Mouse (Mus musculus): ENCODE results near the gene Utrn. TPM values are rescaled to one million over a fixed set of nuclear protein-coding genes. Genes with fewer than 3 reads are reported as not detected.

Gene Utrn
- polyA plus RNA-seq, 1 experiment from 2014 or later, result 75.8 TPM

DNA sequence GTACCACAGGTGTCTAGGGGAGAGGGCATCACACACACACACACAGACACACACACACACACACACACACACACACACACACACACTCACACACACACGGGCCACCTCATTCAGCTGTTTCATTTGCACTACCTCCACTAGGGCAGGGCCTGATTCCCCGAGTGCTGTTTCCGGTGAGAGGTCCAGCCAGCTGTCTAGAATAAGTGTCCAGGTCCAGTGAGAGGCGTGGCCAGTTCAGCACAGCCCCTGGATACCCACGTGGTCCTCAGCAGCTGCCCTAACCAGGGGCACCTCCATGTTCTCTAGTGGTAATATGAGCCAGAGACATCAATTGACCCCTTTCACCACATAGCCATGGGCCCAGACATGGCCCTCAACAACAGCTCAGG is 35.0 kb upstream of the Utrn start:
- no peak; the same call in 1 of the 2 replicates for ATAC-seq (ENCODE audit: low read depth)
- Histone ChIP-seq H3K36me3 (ENCODE audit: control insufficient read depth, insufficient read depth, low read length) (no peaks in the 10 kb centered on the region), H3K27ac (ENCODE audit: low read length) (no peak overlapping the region), H3K9ac (ENCODE audit: low read length) (no peak overlapping the region), H3K4me2 (ENCODE audit: low read depth, low read length) (no peak overlapping the region), H3K4me1 (replicated peaks; ENCODE audit: control insufficient read depth, insufficient read depth, low read length) (no peaks in the 10 kb centered on the region), H3K27me3 (ENCODE audit: control insufficient read depth, insufficient read depth, low read depth, low read length) (no peaks in the 10 kb centered on the region), H3K4me3 (ENCODE audit: low read length) (no peak overlapping the region), H3K9me3 (ENCODE audit: control insufficient read depth, low read length) (no peaks in the 10 kb centered on the region)
- WGBS, result 47% methylated on average over 5 of the region's 5 CpGs

DNA sequence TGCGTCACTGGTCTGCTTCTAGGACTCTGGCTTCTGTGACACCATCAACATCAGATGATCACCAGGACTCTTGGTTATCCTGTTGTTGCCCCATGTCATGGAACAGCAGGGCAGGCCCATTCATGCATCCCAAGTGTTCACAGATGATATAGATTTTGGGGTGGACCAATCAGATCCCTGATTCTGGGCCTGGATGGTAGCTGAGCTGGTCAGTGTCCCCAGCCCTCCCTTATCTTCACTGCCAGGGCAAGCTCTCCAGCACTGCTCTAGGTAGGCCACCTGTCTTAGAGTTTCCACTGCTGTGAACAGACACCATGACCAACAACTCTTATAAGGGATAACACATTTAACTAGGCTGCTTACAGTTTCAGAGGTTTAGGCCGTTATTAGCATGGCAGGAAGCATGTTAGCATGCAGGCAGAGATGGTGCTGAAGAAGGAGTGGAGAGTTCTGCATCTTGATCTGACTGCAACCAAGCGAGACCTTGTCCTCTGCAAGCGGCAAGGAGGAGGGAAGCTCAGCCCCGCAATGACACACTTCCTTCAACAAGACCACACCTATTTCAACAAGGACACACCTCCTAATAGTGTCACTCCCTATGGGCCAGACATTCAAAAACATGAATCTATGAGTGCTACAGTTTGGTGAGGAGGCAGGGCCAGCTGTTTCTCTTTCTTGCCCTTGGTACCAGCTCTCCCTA is 34.4 kb upstream of the Utrn start:
- Histone ChIP-seq H3K4me3 (ENCODE audit: low read length) (no peak overlapping the region), H3K9ac (ENCODE audit: low read length) (no peak overlapping the region), H3K27ac (ENCODE audit: low read length) (no peak overlapping the region), H3K9me3 (ENCODE audit: control insufficient read depth, low read length) (no peaks in the 10 kb centered on the region), H3K4me2 (ENCODE audit: low read depth, low read length) (no peak overlapping the region), H3K27me3 (ENCODE audit: control insufficient read depth, insufficient read depth, low read depth, low read length) (no peaks in the 10 kb centered on the region), H3K4me1 (replicated peaks; ENCODE audit: control insufficient read depth, insufficient read depth, low read length) (no peaks in the 10 kb centered on the region), H3K36me3 (ENCODE audit: control insufficient read depth, insufficient read depth, low read length) (no peaks in the 10 kb centered on the region)
- ATAC-seq (ENCODE audit: low read depth), result no peak
- WGBS, result 75% methylated on average over 5 of the region's 5 CpGs

DNA sequence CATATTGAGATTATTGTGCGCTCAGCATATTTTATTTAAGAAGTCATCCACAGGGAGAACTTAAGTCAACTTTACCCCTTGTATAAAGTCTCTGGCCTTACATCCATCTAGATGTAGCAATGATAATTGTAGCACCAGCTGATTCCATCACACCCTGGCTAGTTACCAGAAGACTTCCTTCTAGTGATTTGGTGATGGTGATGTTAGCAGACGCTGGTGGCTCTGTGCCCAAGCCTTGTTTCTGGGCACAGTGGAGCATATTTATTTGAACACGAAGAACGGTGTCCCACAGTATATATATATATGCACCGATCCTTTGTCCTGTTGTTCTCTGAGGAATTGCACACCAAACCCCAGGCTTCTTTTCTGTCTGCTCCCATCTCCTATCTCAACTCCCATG is 30.7 kb upstream of the Utrn start:
- no peak for ATAC-seq (ENCODE audit: low read depth)
- whole genome bisulfite sequencing, result 75% methylated on average over 5 of the region's 5 CpGs
- H3K36me3 ChIP-seq (ENCODE audit: control insufficient read depth, insufficient read depth, low read length), result no peaks in the 10 kb centered on the region
- no peaks in the 10 kb centered on the region for H3K4me1 ChIP-seq (replicated peaks; ENCODE audit: control insufficient read depth, insufficient read depth, low read length)
- H3K9me3 ChIP-seq (ENCODE audit: control insufficient read depth, low read length), result no peaks in the 10 kb centered on the region
- H3K27ac ChIP-seq (ENCODE audit: low read length), result no peak overlapping the region
- H3K4me2 ChIP-seq (ENCODE audit: low read depth, low read length), result no peak overlapping the region
- no peak overlapping the region for H3K9ac ChIP-seq (ENCODE audit: low read length)
- no peak overlapping the region for H3K4me3 ChIP-seq (ENCODE audit: low read length)
- no peaks in the 10 kb centered on the region for H3K27me3 ChIP-seq (ENCODE audit: control insufficient read depth, insufficient read depth, low read depth, low read length)

- no peaks in the 10 kb centered on the region for H3K27me3 ChIP-seq (ENCODE audit: control insufficient read depth, insufficient read depth, low read depth, low read length)
- H3K36me3 ChIP-seq (ENCODE audit: control insufficient read depth, insufficient read depth, low read length), result no peaks in the 10 kb centered on the region
- WGBS, result 97% methylated on average over 3 of the region's 3 CpGs
- no peak overlapping the region for H3K4me2 ChIP-seq (ENCODE audit: low read depth, low read length)
- no peaks in the 10 kb centered on the region for H3K4me1 ChIP-seq (replicated peaks; ENCODE audit: control insufficient read depth, insufficient read depth, low read length)
- ATAC-seq (ENCODE audit: low read depth), result no peak
- H3K9me3 ChIP-seq (ENCODE audit: control insufficient read depth, low read length), result no peaks in the 10 kb centered on the region
- H3K4me3 ChIP-seq (ENCODE audit: low read length), result no peak overlapping the region
- H3K27ac ChIP-seq (ENCODE audit: low read length), result no peak overlapping the region
- no peak overlapping the region for H3K9ac ChIP-seq (ENCODE audit: low read length)
These were observed 24.2 kb upstream of the Utrn start for GRCm38 (mm10) chr10:12893339-12893738.

DNA sequence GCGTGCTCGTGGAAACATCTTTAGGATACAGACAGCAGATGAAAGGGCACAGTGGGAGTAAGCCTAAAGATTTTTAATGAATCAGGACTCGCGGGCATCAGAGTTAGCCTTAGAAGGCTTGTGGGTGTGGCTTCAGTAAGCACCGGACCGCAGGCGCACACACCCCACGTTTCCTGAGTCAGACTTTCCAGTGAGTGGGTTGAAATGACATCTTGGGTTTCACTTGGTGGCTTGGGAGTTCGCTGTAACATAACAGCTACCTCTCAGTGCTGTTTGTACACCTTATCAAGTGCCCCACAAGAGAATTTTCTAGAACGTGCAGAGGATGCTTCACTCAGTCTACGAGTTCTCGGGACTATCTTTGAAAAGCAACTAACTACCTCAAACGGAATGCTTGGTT is 19.2 kb upstream of the Utrn start:
- H3K36me3 ChIP-seq (ENCODE audit: control insufficient read depth, insufficient read depth, low read length), result no peaks in the 10 kb centered on the region
- H3K9me3 ChIP-seq (ENCODE audit: control insufficient read depth, low read length), result no peaks in the 10 kb centered on the region
- H3K4me3 ChIP-seq (ENCODE audit: low read length), result no peak overlapping the region
- peak; percentile 54 for ATAC-seq (ENCODE audit: low read depth)
- H3K4me2 ChIP-seq (ENCODE audit: low read depth, low read length), result no peak overlapping the region
- no peak overlapping the region for H3K9ac ChIP-seq (ENCODE audit: low read length)
- no peaks in the 10 kb centered on the region for H3K27me3 ChIP-seq (ENCODE audit: control insufficient read depth, insufficient read depth, low read depth, low read length)
- peaks cover 5% of the 10 kb centered on the region; the same call in 1 of the 2 replicates for H3K4me1 ChIP-seq (replicated peaks; ENCODE audit: control insufficient read depth, insufficient read depth, low read length)
- H3K27ac ChIP-seq (ENCODE audit: low read length), result no peak overlapping the region
- WGBS, result 55% methylated on average over 13 of the region's 13 CpGs

- 46% methylated on average over 2 of the region's 2 CpGs for WGBS
- Histone ChIP-seq H3K9ac (ENCODE audit: low read length) (no peak overlapping the region), H3K27ac (ENCODE audit: low read length) (no peak overlapping the region), H3K27me3 (ENCODE audit: control insufficient read depth, insufficient read depth, low read depth, low read length) (no peaks in the 10 kb centered on the region), H3K4me2 (ENCODE audit: low read depth, low read length) (no peak overlapping the region), H3K4me1 (replicated peaks; ENCODE audit: control insufficient read depth, insufficient read depth, low read length) (peaks cover 5% of the 10 kb centered on the region; the same call in 1 of the 2 replicates), H3K9me3 (ENCODE audit: control insufficient read depth, low read length) (no peaks in the 10 kb centered on the region), H3K36me3 (ENCODE audit: control insufficient read depth, insufficient read depth, low read length) (no peaks in the 10 kb centered on the region), H3K4me3 (ENCODE audit: low read length) (no peak overlapping the region)
- ATAC-seq (ENCODE audit: low read depth), result 0 out of 2 replicates have a peak, but pooled peaks have one; percentile 38
These were observed 18.6 kb upstream of the Utrn start for GRCm38 (mm10) chr10:12887792-12888191.

GRCm38 (mm10) chr10:12884308-12884948 is 15.3 kb upstream of the Utrn start:
- H3K9me3 ChIP-seq (ENCODE audit: control insufficient read depth, low read length), result no peaks in the 10 kb centered on the region
- no peaks in the 10 kb centered on the region for H3K36me3 ChIP-seq (ENCODE audit: control insufficient read depth, insufficient read depth, low read length)
- H3K4me1 ChIP-seq (replicated peaks; ENCODE audit: control insufficient read depth, insufficient read depth, low read length), result peaks cover 5% of the 10 kb centered on the region; the same call in 1 of the 2 replicates
- H3K4me3 ChIP-seq (ENCODE audit: low read length), result no peak overlapping the region
- no peak for ATAC-seq (ENCODE audit: low read depth)
- H3K27me3 ChIP-seq (ENCODE audit: control insufficient read depth, insufficient read depth, low read depth, low read length), result no peaks in the 10 kb centered on the region
- no peak overlapping the region for H3K4me2 ChIP-seq (ENCODE audit: low read depth, low read length)
- no peak overlapping the region for H3K9ac ChIP-seq (ENCODE audit: low read length)
- WGBS, result 39% methylated on average over 8 of the region's 8 CpGs
- no peak overlapping the region for H3K27ac ChIP-seq (ENCODE audit: low read length)

GRCm38 (mm10) chr10:12881911-12882310 is 12.7 kb upstream of the Utrn start:
- H3K36me3 ChIP-seq (ENCODE audit: control insufficient read depth, insufficient read depth, low read length), result no peaks in the 10 kb centered on the region
- H3K9ac ChIP-seq (ENCODE audit: low read length), result no peak overlapping the region
- H3K4me3 ChIP-seq (ENCODE audit: low read length), result no peak overlapping the region
- no peak for ATAC-seq (ENCODE audit: low read depth)
- H3K4me2 ChIP-seq (ENCODE audit: low read depth, low read length), result no peak overlapping the region
- H3K27me3 ChIP-seq (ENCODE audit: control insufficient read depth, insufficient read depth, low read depth, low read length), result no peaks in the 10 kb centered on the region
- H3K9me3 ChIP-seq (ENCODE audit: control insufficient read depth, low read length), result no peaks in the 10 kb centered on the region
- peaks cover 9% of the 10 kb centered on the region for H3K4me1 ChIP-seq (replicated peaks; ENCODE audit: control insufficient read depth, insufficient read depth, low read length)
- WGBS, result 73% methylated on average over 4 of the region's 4 CpGs
- no peak overlapping the region for H3K27ac ChIP-seq (ENCODE audit: low read length)

- H3K36me3 ChIP-seq (ENCODE audit: control insufficient read depth, insufficient read depth, low read length), result no peaks in the 10 kb centered on the region
- H3K9ac ChIP-seq (ENCODE audit: low read length), result no peak overlapping the region
- H3K4me2 ChIP-seq (ENCODE audit: low read depth, low read length), result peak overlapping the region; percentile 47; the same call in 1 of the 2 replicates
- H3K9me3 ChIP-seq (ENCODE audit: control insufficient read depth, low read length), result no peaks in the 10 kb centered on the region
- H3K27me3 ChIP-seq (ENCODE audit: control insufficient read depth, insufficient read depth, low read depth, low read length), result no peaks in the 10 kb centered on the region
- no peak for ATAC-seq (ENCODE audit: low read depth)
- H3K27ac ChIP-seq (ENCODE audit: low read length), result no peak overlapping the region
- H3K4me3 ChIP-seq (ENCODE audit: low read length), result no peak overlapping the region
- WGBS, result 21% methylated on average over 3 of the region's 3 CpGs
- peaks cover 4% of the 10 kb centered on the region for H3K4me1 ChIP-seq (replicated peaks; ENCODE audit: control insufficient read depth, insufficient read depth, low read length)
These were observed 10.1 kb upstream of the Utrn start for GRCm38 (mm10) chr10:12879313-12879695.

Data from lung, embryonic 16.5 days (tissue).